Mouse (Mus musculus) gastrocnemius, postnatal 14 days (tissue): ENCODE results near the gene Asic3. TPM values are rescaled to one million over a fixed set of nuclear protein-coding genes. Genes with fewer than 3 reads are reported as not detected.
A peak's percentile ranks its signal among the peaks of the same experiment; 100 is the strongest.

Experiments used
- DNase-seq: peaks from one replicate; pipeline ENCODE4 v3.0.0; 2021; ENCODE audit warnings: mixed read lengths
- intact Hi-C: fragments of 180-260 bp; cut with DNase I; formaldehyde crosslinking; loops from one replicate; pipeline ENCODE4 v1.15.1; 2025; ENCODE audit warnings: low total_unique reads
- total RNA-seq, 2 experiments: library from RNA; stranded (reverse); gene quantifications; 2 replicates each; pipeline ENCODE4 v1.2.3; 2021

Asic3 gene
- total RNA-seq, 2 experiments from 2014 or later, result 0.29 TPM; not detected in 1

- intact Hi-C loops, result no loop called here
These were observed 31.7 kb downstream of the Asic3 start, which contains the start of gene Fastk for GRCm38 (mm10) chr5:24444746-24445427. Gene Fastk (minus strand): TSS chr5:24445287.

GRCm38 (mm10) chr5:24445428-24446080 is 32.4 kb downstream of the Asic3 start:
- no peak for DNase-seq
- intact Hi-C loops, result no loop called here

More at GRCm38 (mm10) chr5:24444746-24445427, 31.7 kb downstream of the Asic3 start, which contains the start of gene Fastk:
- peak; percentile 96 for DNase-seq

GRCm38 (mm10) chr5:24446630-24447029 is 33.4 kb downstream of the Asic3 start:
- intact Hi-C loops, result no loop called here

GRCm38 (mm10) chr5:24447624-24448298 is 34.6 kb downstream of the Asic3 start, which contains the start of gene Tmub1:
Gene Tmub1 (minus strand): TSS chr5:24447854.
- intact Hi-C loops, result no loop called here

More at GRCm38 (mm10) chr5:24446630-24447029, 33.4 kb downstream of the Asic3 start:
- DNase-seq, result no peak

GRCm38 (mm10) chr5:24451264-24452029 is 38.3 kb downstream of the Asic3 start:
- intact Hi-C loops, result no loop called here
- DNase-seq, result peak; percentile 91

More at GRCm38 (mm10) chr5:24447624-24448298, 34.6 kb downstream of the Asic3 start, which contains the start of gene Tmub1:
- DNase-seq, result peak; percentile 77

GRCm38 (mm10) chr5:24452030-24452690 is 39.0 kb downstream of the Asic3 start, which contains the start of gene Agap3:
Gene Agap3 (plus strand): TSS chr5:24452177.
- DNase-seq, result peak; percentile 46
- intact Hi-C loops, result no loop called here

- intact Hi-C loops, result no loop called here
- DNase-seq, result peak; percentile 47
These were observed 39.6 kb downstream of the Asic3 start for GRCm38 (mm10) chr5:24452691-24453233.

GRCm38 (mm10) chr5:24453283-24453984 is 40.2 kb downstream of the Asic3 start:
- intact Hi-C loops, result no loop called here
- DNase-seq, result no peak

- intact Hi-C loops, result no loop called here
- DNase-seq, result no peak
These were observed 40.8 kb downstream of the Asic3 start for GRCm38 (mm10) chr5:24453985-24454303.

GRCm38 (mm10) chr5:24455076-24455475 is 41.9 kb downstream of the Asic3 start:
- intact Hi-C loops, result no loop called here

GRCm38 (mm10) chr5:24455613-24456012 is 42.4 kb downstream of the Asic3 start:
- intact Hi-C loops, result no loop called here
- DNase-seq, result no peak

More at GRCm38 (mm10) chr5:24455076-24455475, 41.9 kb downstream of the Asic3 start:
- no peak for DNase-seq

GRCm38 (mm10) chr5:24466762-24467161 is 53.6 kb downstream of the Asic3 start:
- intact Hi-C loops, result no loop called here
- no peak for DNase-seq

Other genes starting within 250 kb of the Asic3 start
- gene Nupl2, start 248.4 kb upstream of the Asic3 start, total RNA-seq, result 1 to 10 TPM; 5.6 to 6.5 TPM
- gene Kcnh2, start 61.8 kb upstream of the Asic3 start, total RNA-seq, result 1 to 10 TPM; 1.8 to 4.2 TPM
- 10 to 100 TPM in 1 of 2 experiments, 1 to 10 TPM in 1; 8.6 to 10.6 TPM for gene Nos3, start 48.6 kb upstream of the Asic3 start, total RNA-seq
- under 1 TPM; 0.11 to 0.14 TPM for gene Atg9b, start 21.2 kb upstream of the Asic3 start, total RNA-seq
- 10 to 100 TPM; 36.2 to 43.6 TPM for gene Abcb8, start 19.7 kb upstream of the Asic3 start, total RNA-seq
- 10 to 100 TPM; 12.4 to 13.4 TPM for gene Cdk5, start 10.1 kb downstream of the Asic3 start, total RNA-seq
- gene Slc4a2, start 10.4 kb downstream of the Asic3 start, total RNA-seq, result 10 to 100 TPM; 21.7 to 22.8 TPM
- gene Fastk, start 31.9 kb downstream of the Asic3 start, total RNA-seq, result 100 to 1,000 TPM; 132 to 146 TPM
- gene Tmub1, start 34.5 kb downstream of the Asic3 start, total RNA-seq, result 10 to 100 TPM; 11.4 to 13.7 TPM
- 10 to 100 TPM; 44.7 to 49.8 TPM for gene Agap3, start 38.8 kb downstream of the Asic3 start, total RNA-seq
- not detected for gene Gbx1, start 113.8 kb downstream of the Asic3 start, total RNA-seq
- 10 to 100 TPM; 36.2 to 38.4 TPM for gene Asb10, start 127.6 kb downstream of the Asic3 start, total RNA-seq
- gene 4931409K22Rik, start 143.4 kb downstream of the Asic3 start, total RNA-seq, result not detected
- 10 to 100 TPM; 78.5 to 84.4 TPM for gene Abcf2, start 164.1 kb downstream of the Asic3 start, total RNA-seq
- gene Chpf2, start 173.3 kb downstream of the Asic3 start, total RNA-seq, result 10 to 100 TPM; 15.8 to 17.9 TPM
- gene Smarcd3, start 211.0 kb downstream of the Asic3 start, total RNA-seq, result 100 to 1,000 TPM in 1 of 2 experiments, 10 to 100 TPM in 1; 95.1 to 113 TPM